Mouse (Mus musculus) intestine, postnatal 0 days (tissue): ENCODE results near the gene Gm9803. TPM values are rescaled to one million over a fixed set of nuclear protein-coding genes. Genes with fewer than 3 reads are reported as not detected.

Source experiments
- ATAC-seq: fragments of 200-750 bp; cut with Nextera tagmentation; 2 replicates; pipeline ENCODE4 v1.8.0; 2017; ENCODE audit warnings: mild to moderate bottlenecking, moderate TSS enrichment, moderate library complexity
- H3K27ac ChIP-seq: fragments of 300-500 bp; sonication (generic); 2 replicates; pipeline ENCODE4 v1.5.1; 2014; ENCODE audit warnings: mild to moderate bottlenecking, low read depth, low read length, moderate library complexity
- H3K27me3 ChIP-seq: fragments of 300-500 bp; sonication (generic); replicated peaks from 2 replicates; pipeline ENCODE4 v1.6.1; 2014; ENCODE audit warnings: low read length, mixed read lengths; ENCODE audit not compliant: control insufficient read depth, insufficient read depth
- H3K36me3 ChIP-seq: fragments of 300-500 bp; sonication (generic); 2 replicates; pipeline ENCODE4 v1.6.1; 2014; ENCODE audit warnings: mild to moderate bottlenecking, moderate library complexity; ENCODE audit not compliant: control insufficient read depth, insufficient read depth
- H3K4me1 ChIP-seq: fragments of 300-500 bp; sonication (generic); replicated peaks from 2 replicates; pipeline ENCODE4 v1.6.1; 2014; ENCODE audit warnings: antibody characterized with exemption, low read length, mixed read lengths; ENCODE audit not compliant: control insufficient read depth, insufficient read depth
- H3K4me2 ChIP-seq: fragments of 300-500 bp; sonication (generic); replicated peaks from 2 replicates; pipeline ENCODE4 v1.6.1; 2014; ENCODE audit warnings: low read depth, mild to moderate bottlenecking, moderate library complexity
- H3K4me3 ChIP-seq: fragments of 300-500 bp; sonication (generic); 2 replicates; pipeline ENCODE4 v1.5.1; 2014; ENCODE audit warnings: low read depth, low read length
- H3K9ac ChIP-seq: fragments of 300-500 bp; sonication (generic); 2 replicates; pipeline ENCODE4 v1.6.1; 2014; ENCODE audit warnings: mild to moderate bottlenecking, low read depth, low read length
- H3K9me3 ChIP-seq: fragments of 300-500 bp; sonication (generic); 2 replicates; pipeline ENCODE4 v1.6.1; 2016; ENCODE audit warnings: mixed run types; ENCODE audit not compliant: control insufficient read depth
- CTCF ChIP-seq: sonication (generic); IDR thresholded peaks from 2 replicates; pipeline ENCODE4 v1.5.1; 2016; ENCODE audit warnings: low read depth, mild to moderate bottlenecking, control low read depth, antibody characterized with exemption, moderate library complexity
- WGBS: fragments of 180-500 bp; shearing (Covaris S2); extraction: QIAGEN DNeasy Blood & Tissue Kit; methylation state at CpG from one replicate; pipeline ENCODE4 v1.1.7; 2014; 5-methylcytosine and 5-hydroxymethylcytosine counted together
- polyA plus RNA-seq: library from polyadenylated mRNA; unstranded; fragments of >200 nt; fragmentation: Nextera tagmentation; extraction: Ambion mirVana; gene quantifications from 2 replicates; pipeline ENCODE4 v1.2.1, GENCODE M21; 2015

The Gm9803 gene
- polyA plus RNA-seq, 1 experiment from 2014 or later, result 14.8 TPM

DNA sequence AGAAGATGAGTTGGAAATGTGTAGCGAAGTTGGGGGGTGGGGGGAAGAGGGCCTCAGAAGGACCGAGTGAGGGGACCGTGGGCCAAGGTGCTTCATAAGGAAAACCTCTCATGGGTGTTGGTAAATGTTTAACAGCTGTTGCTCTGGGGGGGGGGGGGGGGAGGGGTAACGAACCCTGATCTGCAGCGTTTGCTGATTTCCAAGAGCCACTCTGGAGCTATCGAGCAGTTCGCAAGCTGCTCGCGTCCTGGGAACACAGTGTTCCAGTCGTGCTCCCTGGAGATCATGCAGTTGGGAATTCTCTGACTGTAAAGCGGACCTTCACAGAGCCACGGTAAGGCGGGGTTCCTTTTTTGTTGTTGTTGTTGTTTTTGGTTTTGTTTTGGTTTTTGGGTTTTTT lies 5.5 kb upstream of the Gm9803 start:
- peaks cover 4% of the 10 kb centered on the region for H3K4me1 ChIP-seq
- H3K9ac ChIP-seq, result no peak overlapping the region
- H3K9me3 ChIP-seq, result no peaks in the 10 kb centered on the region
- TF ChIP-seq CTCF, result no peak
- H3K27ac ChIP-seq, result peak overlapping the region; percentile 70
- peak overlapping the region; percentile 48 for H3K4me2 ChIP-seq
- H3K36me3 ChIP-seq, result 0 out of 2 replicates have a peak, but pooled peaks cover 4% of the 10 kb centered on the region
- 23% methylated on average over 12 of the region's 13 CpGs for WGBS
- peak; percentile 71 for ATAC-seq
- peak overlapping the region; percentile 17 for H3K4me3 ChIP-seq
- H3K27me3 ChIP-seq, result no peaks in the 10 kb centered on the region

DNA sequence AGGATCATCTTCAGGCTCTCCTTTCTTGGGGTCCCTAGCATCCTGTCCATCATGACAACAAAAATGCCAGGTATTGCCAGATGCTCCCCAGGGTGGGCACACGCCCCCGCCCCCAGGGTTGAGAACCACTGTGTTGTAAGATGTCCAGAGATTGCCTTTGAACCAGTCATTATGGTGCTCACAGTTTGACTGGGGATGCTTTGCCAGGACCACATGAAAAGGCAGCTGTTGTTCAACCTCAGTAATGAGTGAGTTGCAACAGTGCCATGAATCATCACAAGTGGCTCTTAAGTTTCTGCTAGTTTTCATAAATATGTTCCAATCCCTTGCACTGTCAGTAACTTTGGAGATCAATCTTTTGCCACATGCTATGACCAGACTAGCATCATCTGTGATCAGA lies 3.9 kb upstream of the Gm9803 start:
- Histone ChIP-seq H3K4me3 (no peak overlapping the region), H3K27me3 (no peaks in the 10 kb centered on the region), H3K9ac (no peak overlapping the region), H3K4me1 (peaks cover 4% of the 10 kb centered on the region), H3K27ac (no peak overlapping the region), H3K4me2 (peak overlapping the region; percentile 0; the same call in 1 of the 2 replicates), H3K9me3 (no peaks in the 10 kb centered on the region), H3K36me3 (peaks cover 7% of the 10 kb centered on the region; the same call in 1 of the 2 replicates)
- no peak for ATAC-seq
- WGBS, result 93% methylated on average over 2 of the region's 2 CpGs
- no peak for TF ChIP-seq CTCF

DNA sequence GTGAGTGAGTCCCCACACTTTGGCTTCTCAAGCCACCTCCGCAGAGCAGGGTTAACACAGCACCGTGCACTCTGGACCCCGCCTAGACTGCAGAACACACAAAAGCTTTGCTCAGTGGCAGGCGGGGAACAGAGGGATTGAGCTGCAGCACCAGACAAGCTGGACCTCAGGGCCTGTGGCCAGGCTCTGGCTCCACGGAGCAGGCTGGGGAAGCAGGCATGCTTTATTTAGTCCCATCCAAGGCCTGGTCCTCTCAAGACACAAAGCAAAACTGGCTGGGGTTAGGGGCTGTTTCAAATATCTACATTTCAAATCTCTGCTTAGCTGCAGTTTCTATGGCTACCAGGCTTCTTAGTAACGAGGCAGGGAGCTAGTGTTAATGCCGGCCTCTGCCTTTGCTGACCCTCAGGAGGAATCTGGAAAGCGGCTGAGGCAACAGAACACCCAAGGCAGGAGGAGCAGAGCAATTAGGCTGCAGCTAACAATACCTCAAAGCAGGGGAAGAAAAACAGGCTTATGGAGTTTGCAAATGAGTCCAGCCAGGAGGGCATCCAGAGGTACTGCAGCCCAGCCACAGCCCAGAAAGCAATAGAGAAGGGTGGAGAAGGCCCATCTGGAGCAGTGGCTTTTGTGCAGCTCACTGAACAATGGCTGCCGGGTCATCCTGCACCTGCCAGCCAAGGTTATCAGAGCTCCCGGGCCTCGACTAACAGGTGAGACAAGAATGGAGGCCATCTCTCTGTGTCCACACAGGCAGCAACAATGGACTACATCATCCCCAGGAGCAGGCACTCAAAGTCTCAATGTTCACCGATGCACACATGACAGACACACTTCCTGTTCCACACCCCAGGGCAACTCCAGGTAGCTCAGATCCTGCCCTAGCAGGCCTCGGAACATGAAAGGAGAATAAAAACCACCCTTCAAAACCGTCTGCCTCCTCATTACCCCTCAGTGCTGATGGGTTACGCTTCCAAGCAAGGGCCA lies 3.7 kb downstream of the Gm9803 start:
- peak; percentile 56 for ATAC-seq
- TF ChIP-seq CTCF, result no peak; the same call in 1 of the 2 replicates
- H3K27ac ChIP-seq, result peak overlapping the region; percentile 5
- H3K27me3 ChIP-seq, result no peaks in the 10 kb centered on the region
- H3K4me2 ChIP-seq, result no peak overlapping the region
- peaks cover 54% of the 10 kb centered on the region for H3K36me3 ChIP-seq
- H3K4me3 ChIP-seq, result no peak overlapping the region
- H3K9ac ChIP-seq, result no peak overlapping the region
- H3K9me3 ChIP-seq, result no peaks in the 10 kb centered on the region
- H3K4me1 ChIP-seq, result no peaks in the 10 kb centered on the region
- 37% methylated on average over 15 of the region's 15 CpGs for WGBS

DNA sequence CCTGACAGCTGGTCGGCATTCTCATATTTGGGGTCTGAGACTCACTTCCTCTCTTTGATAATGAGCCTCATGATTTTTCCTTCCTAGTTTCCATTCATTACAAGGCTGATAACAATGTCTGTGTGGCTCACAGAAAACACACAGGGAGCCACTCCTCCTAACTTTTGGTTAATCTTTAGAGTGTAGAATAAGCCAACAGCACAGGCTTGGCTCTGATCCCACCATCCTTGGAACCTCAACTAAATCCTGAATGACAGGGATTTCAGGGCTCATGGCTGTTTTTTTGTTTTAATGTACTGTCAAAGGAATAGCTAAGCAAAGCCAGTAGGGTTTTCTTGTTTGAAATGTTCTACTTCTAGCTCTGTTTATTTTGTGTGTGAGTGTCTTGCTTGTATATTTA lies 10.5 kb downstream of the Gm9803 start:
- no peaks in the 10 kb centered on the region for H3K27me3 ChIP-seq
- H3K36me3 ChIP-seq, result peaks cover 37% of the 10 kb centered on the region
- no peak overlapping the region for H3K4me2 ChIP-seq
- WGBS, result 48% methylated on average over 1 of the region's 1 CpGs
- H3K9me3 ChIP-seq, result no peaks in the 10 kb centered on the region
- no peak overlapping the region for H3K4me3 ChIP-seq
- no peak overlapping the region for H3K9ac ChIP-seq
- H3K4me1 ChIP-seq, result 0 out of 2 replicates have a peak, but pooled peaks cover 3% of the 10 kb centered on the region
- TF ChIP-seq CTCF, result no peak
- no peak overlapping the region for H3K27ac ChIP-seq
- ATAC-seq, result no peak

DNA sequence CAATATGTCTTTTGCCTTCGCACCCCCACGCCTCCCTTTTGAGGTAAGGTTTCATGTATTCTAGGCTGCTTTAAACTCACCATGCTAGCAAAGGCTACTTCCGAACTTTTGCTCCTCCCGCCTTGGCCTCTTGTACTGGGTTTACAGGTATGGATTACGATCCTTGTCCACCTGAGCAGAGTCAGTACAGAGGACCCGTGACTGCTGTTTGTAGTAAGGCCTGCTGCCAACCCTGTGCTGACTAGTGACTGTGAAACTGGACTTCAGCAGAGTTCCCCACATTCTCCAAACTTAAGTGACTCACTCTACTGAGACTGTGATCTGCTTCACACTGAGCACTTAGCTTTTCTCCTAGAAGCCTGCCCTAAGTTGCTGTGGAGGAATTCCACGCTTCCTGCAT lies 13.8 kb downstream of the Gm9803 start:
- Histone ChIP-seq H3K9ac (no peak overlapping the region), H3K4me3 (no peak overlapping the region), H3K36me3 (peaks cover 6% of the 10 kb centered on the region), H3K27ac (peak overlapping the region; percentile 71), H3K4me1 (0 out of 2 replicates have a peak, but pooled peaks cover 3% of the 10 kb centered on the region), H3K9me3 (no peaks in the 10 kb centered on the region), H3K27me3 (no peaks in the 10 kb centered on the region), H3K4me2 (no peak overlapping the region)
- WGBS, result 76% methylated on average over 7 of the region's 7 CpGs
- TF ChIP-seq CTCF, result no peak
- peak; percentile 66 for ATAC-seq

DNA sequence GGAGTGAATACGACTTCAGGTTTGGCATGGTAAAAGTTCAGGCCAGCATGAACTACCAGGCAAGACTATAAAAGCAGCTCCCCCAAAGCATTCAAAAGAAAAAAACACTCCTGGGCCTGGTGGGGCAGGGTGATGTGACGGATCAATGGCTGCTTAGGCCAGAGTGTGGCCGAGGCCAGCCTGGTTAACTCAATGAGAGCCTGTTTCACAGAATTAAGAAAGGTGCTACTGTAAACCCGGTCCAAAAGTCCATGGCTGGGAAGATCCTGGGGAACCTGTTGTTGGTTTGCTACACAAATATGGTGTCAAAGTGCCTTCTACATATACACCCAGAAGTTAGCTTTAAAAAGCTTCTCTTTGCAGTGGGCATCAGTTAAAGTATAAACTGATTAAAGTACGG lies 14.9 kb downstream of the Gm9803 start:
- no peak for TF ChIP-seq CTCF
- no peak for ATAC-seq
- H3K9ac ChIP-seq, result no peak overlapping the region
- WGBS, result 68% methylated on average over 5 of the region's 5 CpGs
- no peak overlapping the region for H3K4me3 ChIP-seq
- no peaks in the 10 kb centered on the region for H3K9me3 ChIP-seq
- H3K27ac ChIP-seq, result 0 out of 2 replicates have a peak overlapping the region, but pooled peaks have one; percentile 71
- 0 out of 2 replicates have a peak, but pooled peaks cover 3% of the 10 kb centered on the region for H3K4me1 ChIP-seq
- no peaks in the 10 kb centered on the region; the same call in 1 of the 2 replicates for H3K36me3 ChIP-seq
- H3K27me3 ChIP-seq, result no peaks in the 10 kb centered on the region
- H3K4me2 ChIP-seq, result 0 out of 2 replicates have a peak overlapping the region, but pooled peaks have one; percentile 72
